Comparison of ENCODE assay signal across 9 mouse cellular contexts in genomic region chr10:36506727-36507555, GRCm38 (mm10). TPM values are rescaled to one million over a fixed set of nuclear protein-coding genes. Genes with fewer than 3 reads are reported as not detected.
DNase-seq lines count a peak whose midpoint lies in the region; ATAC-seq lines count a peak whose summit lies in the region.
"Had no signal": no experiment of that assay in that cellular context is flagged by ENCODE, and none has a peak within 500 bp of the region (broad histone marks: within the 10 kb centered on the region; RNA-seq: fewer than 3 reads in every experiment).

Gene Hs3st5 (plus strand): TSS chr10:36506814.

- H3K27me3 ChIP-seq in megakaryocyte, embryonic 14.5 days (replicated peaks): peaks cover 39% of the 10 kb centered on the region
- peaks cover 25% of the 10 kb centered on the region for H3K27me3 ChIP-seq in heart, embryonic 11.5 days (ENCODE audit: control insufficient read depth, insufficient read depth, low read length)
- peaks cover 39% of the 10 kb centered on the region for H3K27me3 ChIP-seq in liver, embryonic 15.5 days

- H3K27ac ChIP-seq in heart, embryonic 11.5 days (ENCODE audit: low read depth, low read length): no peak within 1 kb of the TSS
- no peak within 1 kb of the TSS for H3K27ac ChIP-seq in liver, embryonic 15.5 days (replicated peaks)

- H3K4me1 ChIP-seq in megakaryocyte, embryonic 14.5 days: peaks cover 19% of the 10 kb centered on the region
- no peaks in the 10 kb centered on the region; the same call in 1 of the 2 replicates for H3K4me1 ChIP-seq in heart, embryonic 11.5 days (ENCODE audit: control insufficient read depth, insufficient read depth, low read length)
- H3K4me1 ChIP-seq in liver, embryonic 15.5 days (replicated peaks): no peaks in the 10 kb centered on the region

- peak within 1 kb of the TSS; percentile 93 for H3K4me2 ChIP-seq in heart, embryonic 11.5 days
- H3K4me2 ChIP-seq in liver, embryonic 15.5 days: peak within 1 kb of the TSS; percentile 54

- peak; percentile 73 for DNase-seq in embryo, embryonic 9.5 days (ENCODE audit: extremely low spot score)
- DNase-seq in layer of hippocampus, adult 18-20 months (ENCODE audit: low spot score in 2 of 2): peak; percentile 39 to 42
- DNase-seq in ovary, adult 18-20 months (ENCODE audit: low spot score): peak; percentile 15

- WGBS in heart, embryonic 11.5 days (ENCODE audit: insufficient replicate concordance): under 1% methylated on average over 61 of the region's 71 CpGs
- WGBS in liver, embryonic 15.5 days (ENCODE audit: insufficient replicate concordance): under 1% methylated on average over 68 of the region's 71 CpGs

- peak within 1 kb of the TSS; percentile 86 for H3K4me3 ChIP-seq in megakaryocyte, embryonic 14.5 days (replicated peaks)
- H3K4me3 ChIP-seq in heart, embryonic 11.5 days (ENCODE audit: low read depth, low read length): peak within 1 kb of the TSS; percentile 59
- peak within 1 kb of the TSS; percentile 34 for H3K4me3 ChIP-seq in liver, embryonic 15.5 days (replicated peaks)

- H3K36me3 ChIP-seq in megakaryocyte, embryonic 14.5 days (replicated peaks; ENCODE audit: low read length): no peaks in the 10 kb centered on the region
- no peaks in the 10 kb centered on the region for H3K36me3 ChIP-seq in heart, embryonic 11.5 days (ENCODE audit: control insufficient read depth, insufficient read depth, low read length)
- no peaks in the 10 kb centered on the region for H3K36me3 ChIP-seq in liver, embryonic 15.5 days (replicated peaks)

- peak within 1 kb of the TSS; percentile 24; the same call in 1 of the 2 replicates for H3K9ac ChIP-seq in heart, embryonic 11.5 days (ENCODE audit: low read depth, low read length)
- H3K9ac ChIP-seq in liver, embryonic 15.5 days: no peak within 1 kb of the TSS

- no peak for ATAC-seq in megakaryocyte, adult 5-6 weeks (ENCODE audit: poor library complexity, severe bottlenecking)
- peak; percentile 75 for ATAC-seq in heart, embryonic 11.5 days (replicated peaks; ENCODE audit: insufficient number of reproducible peaks, low FRiP score, low TSS enrichment)
- no peak for ATAC-seq in liver, embryonic 15.5 days (ENCODE audit: insufficient read depth)
- ATAC-seq in monocyte, adult 5-6 weeks (replicated peaks; ENCODE audit: insufficient number of reproducible peaks, low FRiP score, low TSS enrichment, poor library complexity, severe bottlenecking): no peak

- H3K9me3 ChIP-seq in megakaryocyte, embryonic 14.5 days: 0 out of 2 replicates have a peak, but pooled peaks cover 3% of the 10 kb centered on the region
- H3K9me3 ChIP-seq in heart, embryonic 11.5 days (replicated peaks; ENCODE audit: control insufficient read depth, low read length): no peaks in the 10 kb centered on the region
- H3K9me3 ChIP-seq in liver, embryonic 15.5 days (replicated peaks): no peaks in the 10 kb centered on the region

RNA-seq across cellular contexts. Expression of gene Hs3st5, which starts in this region (rescaled TPM):
- polyA plus RNA-seq in megakaryocyte, embryonic 14.5 days (2012; ENCODE audit: insufficient read depth, low replicate concordance): not detected in 2 replicates
- not detected in 2 replicates for total RNA-seq in megakaryocyte, adult 5-6 weeks (2015)
- total RNA-seq in megakaryocyte, adult 5-6 weeks (2017): not detected in 2 replicates
- 0.13 and 0.18 TPM in 2 replicates for polyA plus RNA-seq in heart, embryonic 11.5 days (2014; fragmentation: Nextera tagmentation; extraction: Ambion mirVana)
- total RNA-seq in layer of hippocampus, adult 18-20 months (2021): 1 to 10 TPM; 1.0 to 1.2 TPM
- polyA plus RNA-seq in liver, embryonic 15.5 days (2015; fragmentation: Nextera tagmentation; extraction: Ambion mirVana): 0.03 TPM in 1 of 2 replicates, not detected in the other
- total RNA-seq in monocyte, adult 5-6 weeks (2017): not detected in 3 replicates
- total RNA-seq: MEL had no signal

Comparison
In these comparisons a context has a peak if more than half of its experiments do, and no peak if none do; other contexts are left out.
1. Peak in ATAC-seq, H3K4me3 ChIP-seq, H3K9ac ChIP-seq and H3K4me2 ChIP-seq in heart, embryonic 11.5 days; RNA of the gene not detected or under 1 TPM.
2. H3K4me3 ChIP-seq: peak in every context shown above with its lines; median percentile 86 in megakaryocyte, embryonic 14.5 days; 59 in heart, embryonic 11.5 days; 34 in liver, embryonic 15.5 days.
3. DNase-seq: peak in every context shown above with its lines; median percentile 73 in embryo, embryonic 9.5 days; 40 in layer of hippocampus, adult 18-20 months; 15 in ovary, adult 18-20 months.